Mouse (Mus musculus) liver, postnatal 0 days (tissue): ENCODE measurements around the gene Gm10772. TPM values are rescaled to one million over a fixed set of nuclear protein-coding genes. Genes with fewer than 3 reads are reported as not detected.
"Not testable (repeated sequence)": the region's sequence is repeated elsewhere in the genome, so short reads cannot be mapped to it uniquely, and the experiment has no call there.

Source experiments
- ATAC-seq: fragments of 200-750 bp; cut with Nextera tagmentation; 2 replicates; pipeline ENCODE4 v1.8.0; 2017; ENCODE audit warnings: mild to moderate bottlenecking, moderate library complexity
- DNase-seq: peaks from one replicate; pipeline ENCODE4 v3.0.0-alpha.2; 2016
- H3K27ac ChIP-seq: fragments of 300-500 bp; sonication (generic); 2 replicates; pipeline ENCODE4 v1.5.1; 2014; ENCODE audit warnings: antibody characterized with exemption, moderate library complexity, mild to moderate bottlenecking, low read depth
- H3K27me3 ChIP-seq: fragments of 300-500 bp; sonication (generic); 2 replicates; pipeline ENCODE4 v1.6.1; 2014; ENCODE audit warnings: low read length, control low read depth, mixed read lengths; ENCODE audit not compliant: insufficient read depth
- H3K36me3 ChIP-seq: fragments of 300-500 bp; sonication (generic); replicated peaks from 2 replicates; pipeline ENCODE4 v1.6.1; 2014; ENCODE audit warnings: mild to moderate bottlenecking, control low read depth, low read length, moderate library complexity, mixed read lengths; ENCODE audit not compliant: insufficient read depth
- H3K4me1 ChIP-seq: fragments of 300-500 bp; sonication (generic); 2 replicates; pipeline ENCODE4 v1.6.1; 2014; ENCODE audit warnings: antibody characterized with exemption, mild to moderate bottlenecking, control low read depth; ENCODE audit not compliant: insufficient read depth
- H3K4me2 ChIP-seq: fragments of 300-500 bp; sonication (generic); 2 replicates; pipeline ENCODE4 v1.6.1; 2014; ENCODE audit warnings: low read depth, mild to moderate bottlenecking, low read length, moderate library complexity, mixed read lengths
- H3K4me3 ChIP-seq: fragments of 300-500 bp; sonication (generic); 2 replicates; pipeline ENCODE4 v1.5.1; 2014; ENCODE audit warnings: low read depth, low read length
- H3K9ac ChIP-seq: fragments of 300-500 bp; sonication (generic); replicated peaks from 2 replicates; pipeline ENCODE4 v1.6.1; 2014; ENCODE audit warnings: mild to moderate bottlenecking, moderate library complexity
- H3K9me3 ChIP-seq: fragments of 300-500 bp; sonication (generic); 2 replicates; pipeline ENCODE4 v1.6.1; 2016; ENCODE audit warnings: mild to moderate bottlenecking, control low read depth, low read length, mixed read lengths
- CTCF ChIP-seq: sonication (generic); IDR thresholded peaks from 2 replicates; pipeline ENCODE4 v1.5.1; 2016; ENCODE audit warnings: antibody characterized with exemption, low read depth
- EP300 ChIP-seq: IDR thresholded peaks from 2 replicates; pipeline ENCODE4 v1.6.1; 2016; ENCODE audit warnings: antibody characterized with exemption, low read depth, mild to moderate bottlenecking
- WGBS: fragments of 180-500 bp; shearing (Covaris S2); extraction: QIAGEN DNeasy Blood & Tissue Kit; methylation state at CpG from one replicate; pipeline ENCODE4 v1.1.7; 2014; ENCODE audit not compliant: insufficient replicate concordance; 5-methylcytosine and 5-hydroxymethylcytosine counted together
- polyA plus RNA-seq: library from polyadenylated mRNA; unstranded; fragments of >200 nt; fragmentation: Nextera tagmentation; extraction: Ambion mirVana; gene quantifications from 2 replicates; pipeline ENCODE4 v1.2.1, GENCODE M21; 2015

Gene Gm10772
- not detected in 2 replicates for polyA plus RNA-seq

- H3K9me3 ChIP-seq, ATAC-seq, H3K36me3 ChIP-seq: not testable (repeated sequence)
Measured at GRCm38 (mm10) chr13:66227473-66227872, at the start of gene Gm10772. TSS of gene Gm10772 (minus strand) at chr13:66227573.

DNA sequence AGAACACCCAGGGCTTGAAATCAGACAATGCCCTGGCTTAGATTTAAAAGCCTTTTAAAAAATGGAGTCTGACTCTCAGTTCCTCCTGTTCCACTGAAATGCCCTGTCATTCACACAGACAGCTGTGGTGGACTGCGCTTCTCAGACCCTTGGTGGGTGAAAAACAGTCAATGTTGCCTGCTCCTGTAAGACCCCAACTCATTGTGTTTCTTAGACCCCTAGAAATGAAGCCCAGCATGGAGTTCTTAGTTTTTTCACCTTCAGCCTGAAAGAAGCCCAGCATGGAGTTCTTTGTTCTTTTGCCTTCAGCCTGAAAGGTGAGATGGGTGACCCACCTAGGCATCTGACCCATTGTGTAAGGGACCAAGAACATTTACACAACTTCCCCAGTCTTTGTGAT, 36.5 kb upstream of the Gm10772 start:
- not testable (repeated sequence) for H3K36me3 ChIP-seq, H3K9ac ChIP-seq, ATAC-seq, H3K4me2 ChIP-seq, H3K4me1 ChIP-seq, H3K4me3 ChIP-seq, H3K9me3 ChIP-seq, DNase-seq, H3K27me3 ChIP-seq, H3K27ac ChIP-seq
- WGBS = no CpG with 5 or more reads among the region's 1 CpGs

More at GRCm38 (mm10) chr13:66227473-66227872, at the start of gene Gm10772:
- not testable (repeated sequence) for H3K27me3 ChIP-seq, H3K9ac ChIP-seq, H3K4me3 ChIP-seq, H3K27ac ChIP-seq, DNase-seq, H3K4me1 ChIP-seq, H3K4me2 ChIP-seq
- WGBS = no CpG with 5 or more reads among the region's 3 CpGs

GRCm38 (mm10) chr13:66263141-66263540, 35.8 kb upstream of the Gm10772 start:
- H3K4me2 ChIP-seq, H3K27ac ChIP-seq, DNase-seq, H3K27me3 ChIP-seq, H3K4me3 ChIP-seq, H3K4me1 ChIP-seq, H3K9me3 ChIP-seq, H3K36me3 ChIP-seq, H3K9ac ChIP-seq, ATAC-seq: not testable (repeated sequence)
- WGBS = 84% methylated on average over 4 of the region's 7 CpGs

DNA sequence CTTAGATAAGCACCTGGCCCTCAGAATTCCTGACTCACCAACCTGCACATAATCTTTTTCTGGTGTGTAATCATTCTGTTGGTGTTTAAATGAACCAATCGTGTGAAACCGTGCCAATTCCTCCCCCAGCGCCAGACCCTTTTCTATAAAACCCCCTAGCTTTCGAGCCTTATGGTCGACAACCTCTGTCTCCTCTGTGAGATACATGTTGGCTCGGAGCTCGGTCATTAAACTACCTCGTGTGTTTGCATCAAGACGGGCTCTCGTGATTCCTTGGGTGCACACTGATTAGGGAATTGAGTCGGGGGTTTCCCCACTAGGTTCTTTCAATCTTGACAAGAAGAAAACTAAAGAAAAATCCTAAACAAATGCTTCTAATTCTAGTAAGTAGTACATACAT, 13.0 kb downstream of the Gm10772 start:
- DNase-seq (no peak), ATAC-seq (no peak)
- no peaks in the 10 kb centered on the region for H3K4me1 ChIP-seq
- H3K9ac ChIP-seq = no peak overlapping the region
- no peaks in the 10 kb centered on the region for H3K9me3 ChIP-seq
- no peak overlapping the region for H3K4me3 ChIP-seq
- H3K36me3 ChIP-seq = no peaks in the 10 kb centered on the region
- WGBS = no CpG with 5 or more reads among the region's 11 CpGs
- TF ChIP-seq CTCF (no peak), EP300 (no peak)
- H3K4me2 ChIP-seq = no peak overlapping the region
- H3K27ac ChIP-seq = no peak overlapping the region
- H3K27me3 ChIP-seq = no peaks in the 10 kb centered on the region

DNA sequence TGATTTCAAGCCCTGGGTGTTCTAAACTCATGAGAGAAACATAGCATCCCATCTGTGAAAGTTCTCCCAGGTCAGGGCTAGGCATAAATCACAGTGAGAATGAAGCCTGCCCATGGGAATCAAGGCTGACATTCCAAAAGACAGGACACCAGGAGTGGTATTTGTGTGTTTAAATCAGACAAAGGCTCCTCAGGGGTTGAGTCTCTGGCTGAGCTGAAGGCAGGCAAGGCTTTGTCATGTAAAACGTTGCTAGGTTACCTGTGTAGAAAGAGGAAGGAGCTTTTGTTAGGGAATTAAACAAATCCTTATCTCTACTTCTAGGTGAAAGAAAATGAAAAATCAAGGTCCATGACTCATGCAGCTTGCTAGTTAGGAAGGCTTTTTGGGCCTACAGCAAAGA, 13.6 kb downstream of the Gm10772 start:
- not testable (repeated sequence) for ATAC-seq, H3K27ac ChIP-seq, H3K9me3 ChIP-seq, H3K4me3 ChIP-seq, H3K36me3 ChIP-seq, H3K4me1 ChIP-seq, H3K9ac ChIP-seq, H3K27me3 ChIP-seq, H3K4me2 ChIP-seq, DNase-seq
- no CpG with 5 or more reads among the region's 1 CpGs for WGBS

DNA sequence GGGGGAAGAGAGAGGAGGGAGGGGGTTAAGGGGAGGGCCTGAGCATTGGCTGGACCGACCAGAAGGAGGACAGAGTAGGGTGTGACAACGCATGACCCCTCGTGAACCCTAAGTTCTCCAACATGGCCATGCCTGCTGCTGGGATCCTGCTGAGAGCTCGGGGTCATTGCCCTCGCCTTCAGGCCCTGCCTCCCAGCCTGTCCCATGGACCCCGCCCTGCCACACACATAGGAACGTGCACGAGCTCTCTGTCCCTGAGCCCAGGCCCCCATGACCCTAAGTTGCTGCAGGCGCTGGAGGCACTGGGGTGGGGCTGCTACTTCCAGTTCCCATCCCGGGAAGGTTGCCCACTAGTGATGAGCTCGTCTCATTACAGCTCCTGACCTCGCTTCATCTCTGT, 48.2 kb downstream of the Gm10772 start:
- not testable (repeated sequence) for H3K9me3 ChIP-seq, H3K4me3 ChIP-seq, DNase-seq, H3K36me3 ChIP-seq, H3K27me3 ChIP-seq, H3K27ac ChIP-seq, ATAC-seq, H3K4me2 ChIP-seq, H3K9ac ChIP-seq, H3K4me1 ChIP-seq
- WGBS = 71% methylated on average over 4 of the region's 12 CpGs

Other genes starting within 250 kb of the Gm10772 start
- not detected in 2 replicates for gene Gm10324, start 108.0 kb downstream of the Gm10772 start, polyA plus RNA-seq
- gene 2410141K09Rik, start 213.5 kb upstream of the Gm10772 start, polyA plus RNA-seq = not detected in 2 replicates